Mouse (Mus musculus): Measurements from ENCODE around the gene Fuz. TPM values are rescaled to one million over a fixed set of nuclear protein-coding genes. Genes with fewer than 3 reads are reported as not detected.

Gene Fuz
- polyA plus RNA-seq, 2 experiments, result 21.7 to 48.7 TPM

GRCm38 (mm10) chr7:44890737-44891136 lies 5.1 kb upstream of the Fuz start:
- peak overlapping the region; percentile 93 for H3K4me2 ChIP-seq (replicated peaks; ENCODE audit: low read depth, low read length, severe bottlenecking)
- H3K4me3 ChIP-seq (replicated peaks; ENCODE audit: low read length), result 0 out of 2 replicates have a peak overlapping the region, but pooled peaks have one; percentile 83
- WGBS, result 87% methylated on average over 4 of the region's 4 CpGs
- H3K27me3 ChIP-seq (ENCODE audit: control insufficient read depth, insufficient read depth, low read length), result no peaks in the 10 kb centered on the region
- no peak for ATAC-seq (ENCODE audit: low FRiP score, low read depth)
- TF ChIP-seq POLR2A (IDR thresholded peaks at IDR 0.05; ENCODE audit: borderline replicate concordance, extremely low read depth, insufficient read depth, insufficient read length), result no peak
- no peak for DNase-seq (ENCODE audit: low spot score)
- no peak overlapping the region for H3K27ac ChIP-seq (replicated peaks; ENCODE audit: low read depth, low read length)
- H3K9ac ChIP-seq (ENCODE audit: low read depth, low read length, severe bottlenecking), result peak overlapping the region; percentile 84; the same call in 1 of the 2 replicates
- no peaks in the 10 kb centered on the region for H3K9me3 ChIP-seq (ENCODE audit: control insufficient read depth, low read length)
- H3K36me3 ChIP-seq (ENCODE audit: control insufficient read depth, insufficient read depth, low read length), result peaks cover 40% of the 10 kb centered on the region
- peaks cover 20% of the 10 kb centered on the region for H3K4me1 ChIP-seq (ENCODE audit: control insufficient read depth, insufficient read depth, low read length)

GRCm38 (mm10) chr7:44891611-44892010 lies 4.3 kb upstream of the Fuz start:
- Histone ChIP-seq H3K9me3 (ENCODE audit: control insufficient read depth, low read length) (no peaks in the 10 kb centered on the region), H3K9ac (ENCODE audit: low read depth, low read length, severe bottlenecking) (peak overlapping the region; percentile 84), H3K4me2 (replicated peaks; ENCODE audit: low read depth, low read length, severe bottlenecking) (peak overlapping the region; percentile 93), H3K36me3 (ENCODE audit: control insufficient read depth, insufficient read depth, low read length) (peaks cover 33% of the 10 kb centered on the region), H3K27ac (replicated peaks; ENCODE audit: low read depth, low read length) (peak overlapping the region; percentile 98), H3K4me1 (ENCODE audit: control insufficient read depth, insufficient read depth, low read length) (peaks cover 21% of the 10 kb centered on the region), H3K4me3 (replicated peaks; ENCODE audit: low read length) (peak overlapping the region; percentile 83), H3K27me3 (ENCODE audit: control insufficient read depth, insufficient read depth, low read length) (no peaks in the 10 kb centered on the region)
- TF ChIP-seq POLR2A (IDR thresholded peaks at IDR 0.05; ENCODE audit: borderline replicate concordance, extremely low read depth, insufficient read depth, insufficient read length), result no peak
- DNase-seq (ENCODE audit: low spot score), result no peak
- WGBS, result 26% methylated on average over 6 of the region's 6 CpGs
- no peak for ATAC-seq (ENCODE audit: low FRiP score, low read depth)

- TF ChIP-seq POLR2A (IDR thresholded peaks at IDR 0.05; ENCODE audit: borderline replicate concordance, extremely low read depth, insufficient read depth, insufficient read length), result 0 out of 2 replicates have a peak, but pooled peaks have one; percentile 88
- Histone ChIP-seq H3K27ac (replicated peaks; ENCODE audit: low read depth, low read length) (peak within 1 kb of the TSS; percentile 98), H3K27me3 (ENCODE audit: control insufficient read depth, insufficient read depth, low read length) (no peaks in the 10 kb centered on the region), H3K9ac (ENCODE audit: low read depth, low read length, severe bottlenecking) (peak within 1 kb of the TSS; percentile 84), H3K4me2 (replicated peaks; ENCODE audit: low read depth, low read length, severe bottlenecking) (peak within 1 kb of the TSS; percentile 93), H3K4me1 (ENCODE audit: control insufficient read depth, insufficient read depth, low read length) (peaks cover 28% of the 10 kb centered on the region), H3K36me3 (ENCODE audit: control insufficient read depth, insufficient read depth, low read length) (peaks cover 26% of the 10 kb centered on the region), H3K9me3 (ENCODE audit: control insufficient read depth, low read length) (no peaks in the 10 kb centered on the region), H3K4me3 (replicated peaks; ENCODE audit: low read length) (peak within 1 kb of the TSS; percentile 83)
- peak; percentile 99 for DNase-seq (ENCODE audit: low spot score)
- ATAC-seq (ENCODE audit: low FRiP score, low read depth), result peak; percentile 88
- under 1% methylated on average over 56 of the region's 56 CpGs for WGBS
Measured at GRCm38 (mm10) chr7:44892276-44892921, 3.5 kb upstream of the Fuz start, which contains the start of gene Med25. TSS of gene Med25 (minus strand) at chr7:44892712.

- ATAC-seq (ENCODE audit: low FRiP score, low read depth), result no peak
- Histone ChIP-seq H3K9ac (ENCODE audit: low read depth, low read length, severe bottlenecking) (peak overlapping the region; percentile 32), H3K4me3 (replicated peaks; ENCODE audit: low read length) (peak overlapping the region; percentile 83), H3K36me3 (ENCODE audit: control insufficient read depth, insufficient read depth, low read length) (peaks cover 26% of the 10 kb centered on the region), H3K27ac (replicated peaks; ENCODE audit: low read depth, low read length) (peak overlapping the region; percentile 98), H3K9me3 (ENCODE audit: control insufficient read depth, low read length) (no peaks in the 10 kb centered on the region), H3K27me3 (ENCODE audit: control insufficient read depth, insufficient read depth, low read length) (no peaks in the 10 kb centered on the region), H3K4me2 (replicated peaks; ENCODE audit: low read depth, low read length, severe bottlenecking) (peak overlapping the region; percentile 93), H3K4me1 (ENCODE audit: control insufficient read depth, insufficient read depth, low read length) (peaks cover 29% of the 10 kb centered on the region)
- TF ChIP-seq POLR2A (IDR thresholded peaks at IDR 0.05; ENCODE audit: borderline replicate concordance, extremely low read depth, insufficient read depth, insufficient read length), result no peak
- WGBS, result 29% methylated on average over 8 of the region's 8 CpGs
- no peak for DNase-seq (ENCODE audit: low spot score)
Measured at GRCm38 (mm10) chr7:44893197-44893596, 2.7 kb upstream of the Fuz start.

- Histone ChIP-seq H3K9me3 (ENCODE audit: control insufficient read depth, low read length) (no peaks in the 10 kb centered on the region), H3K4me3 (replicated peaks; ENCODE audit: low read length) (no peak overlapping the region), H3K4me2 (replicated peaks; ENCODE audit: low read depth, low read length, severe bottlenecking) (no peak overlapping the region), H3K9ac (ENCODE audit: low read depth, low read length, severe bottlenecking) (no peak overlapping the region), H3K27me3 (ENCODE audit: control insufficient read depth, insufficient read depth, low read length) (no peaks in the 10 kb centered on the region), H3K27ac (replicated peaks; ENCODE audit: low read depth, low read length) (no peak overlapping the region), H3K4me1 (ENCODE audit: control insufficient read depth, insufficient read depth, low read length) (peaks cover 29% of the 10 kb centered on the region), H3K36me3 (ENCODE audit: control insufficient read depth, insufficient read depth, low read length) (peaks cover 20% of the 10 kb centered on the region)
- ATAC-seq (ENCODE audit: low FRiP score, low read depth) (no peak), DNase-seq (ENCODE audit: low spot score) (no peak)
- WGBS, result 88% methylated on average over 3 of the region's 3 CpGs
- TF ChIP-seq POLR2A (IDR thresholded peaks at IDR 0.05; ENCODE audit: borderline replicate concordance, extremely low read depth, insufficient read depth, insufficient read length), result no peak
Measured at GRCm38 (mm10) chr7:44894175-44894574, 1.7 kb upstream of the Fuz start.
